Mouse (Mus musculus) embryonic facial prominence, embryonic 11.5 days (tissue): ENCODE results near the gene Epb41l3. TPM values are rescaled to one million over a fixed set of nuclear protein-coding genes. Genes with fewer than 3 reads are reported as not detected.
A peak's percentile ranks its signal among the peaks of the same experiment; 100 is the strongest.

Experiments
- ATAC-seq: fragments of 200-750 bp; cut with Nextera tagmentation; replicated peaks from 2 replicates; pipeline ENCODE4 v1.8.0; 2017; ENCODE audit warnings: low read depth; ENCODE audit not compliant: insufficient number of reproducible peaks, low FRiP score, low TSS enrichment
- DNase-seq: peaks from one replicate; pipeline ENCODE4 v3.0.0-alpha.2; 2015; ENCODE audit warnings: low spot score
- H3K27ac ChIP-seq: fragments of 300-500 bp; sonication (generic); replicated peaks from 2 replicates; pipeline ENCODE4 v1.5.1; 2014; ENCODE audit warnings: mild to moderate bottlenecking, low read depth, low read length, control low read depth
- H3K27me3 ChIP-seq: fragments of 300-500 bp; sonication (generic); 2 replicates; pipeline ENCODE4 v1.6.1; 2014; ENCODE audit warnings: mild to moderate bottlenecking, low read length, moderate library complexity, mixed read lengths; ENCODE audit not compliant: control insufficient read depth, insufficient read depth
- H3K36me3 ChIP-seq: fragments of 300-500 bp; sonication (generic); replicated peaks from 2 replicates; pipeline ENCODE4 v1.6.1; 2014; ENCODE audit warnings: low read depth, mild to moderate bottlenecking, low read length, moderate library complexity, mixed read lengths; ENCODE audit not compliant: control insufficient read depth, insufficient read depth
- H3K4me1 ChIP-seq: fragments of 300-500 bp; sonication (generic); 2 replicates; pipeline ENCODE4 v1.6.1; 2014; ENCODE audit warnings: low read length, mixed read lengths; ENCODE audit not compliant: control insufficient read depth, insufficient read depth
- H3K4me2 ChIP-seq: fragments of 300-500 bp; sonication (generic); 2 replicates; pipeline ENCODE4 v1.6.1; 2014; ENCODE audit warnings: low read depth, mild to moderate bottlenecking, control low read depth, low read length, moderate library complexity
- H3K4me3 ChIP-seq: fragments of 300-500 bp; sonication (generic); 2 replicates; pipeline ENCODE4 v1.5.1; 2014; ENCODE audit warnings: low read depth, low read length, control low read depth
- H3K9ac ChIP-seq: fragments of 300-500 bp; sonication (generic); replicated peaks from 2 replicates; pipeline ENCODE4 v1.6.1; 2014; ENCODE audit warnings: mild to moderate bottlenecking, control low read depth, low read length
- H3K9me3 ChIP-seq: fragments of 300-500 bp; sonication (generic); replicated peaks from 2 replicates; pipeline ENCODE4 v1.6.1; 2016; ENCODE audit warnings: mild to moderate bottlenecking, low read length, inconsistent platforms, mixed read lengths; ENCODE audit not compliant: control insufficient read depth
- WGBS: fragments of 180-500 bp; shearing (Covaris S2); extraction: QIAGEN DNeasy Blood & Tissue Kit; methylation state at CpG from one replicate; pipeline ENCODE4 v1.1.7; 2014; 5-methylcytosine and 5-hydroxymethylcytosine counted together
- polyA plus RNA-seq: library from polyadenylated mRNA; unstranded; fragments of >200 nt; fragmentation: Nextera tagmentation; extraction: Ambion mirVana; gene quantifications from 2 replicates; pipeline ENCODE4 v1.2.1, GENCODE M21; 2014

Gene Epb41l3
- polyA plus RNA-seq, 1 experiment from 2014 or later = 136 TPM

- H3K27ac ChIP-seq = no peak overlapping the region
- no peak overlapping the region for H3K4me3 ChIP-seq
- H3K9me3 ChIP-seq = no peaks in the 10 kb centered on the region
- DNase-seq = no peak
- H3K4me1 ChIP-seq = no peaks in the 10 kb centered on the region
- no peaks in the 10 kb centered on the region for H3K36me3 ChIP-seq
- peak; percentile 32; the same call in 1 of the 2 replicates for ATAC-seq
- 98% methylated on average over 3 of the region's 3 CpGs for WGBS
- no peaks in the 10 kb centered on the region for H3K27me3 ChIP-seq
- H3K9ac ChIP-seq = no peak overlapping the region
- no peak overlapping the region for H3K4me2 ChIP-seq
These were observed 161.7 kb downstream of the Epb41l3 start for GRCm38 (mm10) chr17:69237172-69237571.

- Histone ChIP-seq H3K27me3 (no peaks in the 10 kb centered on the region), H3K27ac (no peak overlapping the region), H3K4me2 (no peak overlapping the region), H3K4me1 (no peaks in the 10 kb centered on the region), H3K9me3 (no peaks in the 10 kb centered on the region), H3K36me3 (no peaks in the 10 kb centered on the region), H3K4me3 (no peak overlapping the region), H3K9ac (no peak overlapping the region)
- DNase-seq (no peak), ATAC-seq (peak; percentile 42; the same call in 1 of the 2 replicates)
- 90% methylated on average over 4 of the region's 4 CpGs for WGBS
These were observed 163.4 kb downstream of the Epb41l3 start for GRCm38 (mm10) chr17:69238810-69239373.

- ATAC-seq = no peak
- Histone ChIP-seq H3K27me3 (no peaks in the 10 kb centered on the region), H3K4me2 (no peak overlapping the region), H3K4me1 (no peaks in the 10 kb centered on the region), H3K9me3 (no peaks in the 10 kb centered on the region), H3K9ac (no peak overlapping the region), H3K36me3 (no peaks in the 10 kb centered on the region), H3K27ac (no peak overlapping the region), H3K4me3 (no peak overlapping the region)
- 79% methylated on average over 6 of the region's 6 CpGs for WGBS
- DNase-seq = no peak
These were observed 163.9 kb downstream of the Epb41l3 start for GRCm38 (mm10) chr17:69239423-69239822.

GRCm38 (mm10) chr17:69255834-69256233 lies 180.4 kb downstream of the Epb41l3 start:
- 46% methylated on average over 9 of the region's 9 CpGs for WGBS
- Histone ChIP-seq H3K9me3 (no peaks in the 10 kb centered on the region), H3K9ac (no peak overlapping the region), H3K36me3 (no peaks in the 10 kb centered on the region), H3K4me1 (no peaks in the 10 kb centered on the region), H3K4me2 (no peak overlapping the region), H3K4me3 (no peak overlapping the region), H3K27ac (no peak overlapping the region), H3K27me3 (no peaks in the 10 kb centered on the region)
- ATAC-seq (no peak; the same call in 1 of the 2 replicates), DNase-seq (peak; percentile 34)

- no peak overlapping the region for H3K4me3 ChIP-seq
- H3K9ac ChIP-seq = no peak overlapping the region
- H3K9me3 ChIP-seq = no peaks in the 10 kb centered on the region
- H3K27ac ChIP-seq = no peak overlapping the region
- peak; percentile 56 for DNase-seq
- no peaks in the 10 kb centered on the region for H3K4me1 ChIP-seq
- no peaks in the 10 kb centered on the region for H3K27me3 ChIP-seq
- 41% methylated on average over 9 of the region's 9 CpGs for WGBS
- no peak overlapping the region for H3K4me2 ChIP-seq
- H3K36me3 ChIP-seq = no peaks in the 10 kb centered on the region
- no peak for ATAC-seq
These were observed 181.0 kb downstream of the Epb41l3 start for GRCm38 (mm10) chr17:69256441-69256840.

GRCm38 (mm10) chr17:69263810-69264565 lies 188.5 kb downstream of the Epb41l3 start:
- Histone ChIP-seq H3K27ac (no peak overlapping the region), H3K9me3 (no peaks in the 10 kb centered on the region), H3K4me2 (no peak overlapping the region), H3K4me3 (no peak overlapping the region), H3K9ac (no peak overlapping the region), H3K36me3 (no peaks in the 10 kb centered on the region), H3K27me3 (no peaks in the 10 kb centered on the region), H3K4me1 (no peaks in the 10 kb centered on the region)
- DNase-seq = no peak
- no peak for ATAC-seq
- WGBS = 65% methylated on average over 15 of the region's 15 CpGs

- no peak for ATAC-seq
- Histone ChIP-seq H3K9ac (no peak overlapping the region), H3K27ac (no peak overlapping the region), H3K27me3 (no peaks in the 10 kb centered on the region), H3K9me3 (no peaks in the 10 kb centered on the region), H3K4me1 (no peaks in the 10 kb centered on the region), H3K4me3 (no peak overlapping the region), H3K4me2 (no peak overlapping the region), H3K36me3 (no peaks in the 10 kb centered on the region)
- no peak for DNase-seq
- 43% methylated on average over 4 of the region's 4 CpGs for WGBS
These were observed 189.7 kb downstream of the Epb41l3 start for GRCm38 (mm10) chr17:69265171-69265570.

- H3K9ac ChIP-seq = no peak overlapping the region
- no peak for ATAC-seq
- H3K9me3 ChIP-seq = no peaks in the 10 kb centered on the region
- no peak for DNase-seq
- H3K4me1 ChIP-seq = no peaks in the 10 kb centered on the region
- H3K27ac ChIP-seq = no peak overlapping the region
- no peaks in the 10 kb centered on the region for H3K27me3 ChIP-seq
- H3K36me3 ChIP-seq = no peaks in the 10 kb centered on the region
- H3K4me2 ChIP-seq = no peak overlapping the region
- H3K4me3 ChIP-seq = no peak overlapping the region
- 35% methylated on average over 16 of the region's 17 CpGs for WGBS
These were observed 190.4 kb downstream of the Epb41l3 start for GRCm38 (mm10) chr17:69265759-69266463.
